Mouse (Mus musculus) neutrophil, adult 65 days (primary cell): ENCODE results near the gene Fitm1. TPM values are rescaled to one million over a fixed set of nuclear protein-coding genes. Genes with fewer than 3 reads are reported as not detected.

Experiments used
- total RNA-seq: library from RNA; stranded (reverse); gene quantifications from 2 replicates; pipeline ENCODE4 v1.2.4, GENCODE M21; 2023

Fitm1 gene
- total RNA-seq, result not detected in 2 replicates

GRCm38 (mm10) chr14:55575302-55575701 lies at the start of gene Fitm1:
Gene Fitm1, plus strand, starts transcription at chr14:55575617.

GRCm38 (mm10) chr14:55540067-55540786 lies 35.2 kb upstream of the Fitm1 start, which contains the start of gene Pck2:
Gene Pck2, plus strand, starts transcription at chr14:55540266.

GRCm38 (mm10) chr14:55559799-55560201 lies 15.6 kb upstream of the Fitm1 start, which contains the start of gene Dcaf11:
Gene Dcaf11, plus strand, starts transcription at chr14:55560006.

GRCm38 (mm10) chr14:55560202-55561073 lies 15.0 kb upstream of the Fitm1 start, which contains the start of gene A730061H03Rik:
Gene A730061H03Rik, minus strand, starts transcription at chr14:55560406.

GRCm38 (mm10) chr14:55577871-55578667 lies 2.7 kb downstream of the Fitm1 start, which contains the start of gene Psme1:
Gene Psme1, plus strand, starts transcription at chr14:55578123.

GRCm38 (mm10) chr14:55584702-55585565 lies 9.5 kb downstream of the Fitm1 start, which contains the start of gene Emc9:
Gene Emc9, minus strand, starts transcription at chr14:55585302.

GRCm38 (mm10) chr14:55590748-55591330 lies 15.4 kb downstream of the Fitm1 start, which contains the start of gene Psme2:
Gene Psme2, minus strand, starts transcription at chr14:55591113.

GRCm38 (mm10) chr14:55591331-55591891 lies 16.0 kb downstream of the Fitm1 start, which contains the start of gene Rnf31:
Gene Rnf31, plus strand, starts transcription at chr14:55591708.

GRCm38 (mm10) chr14:55603271-55603632 lies 27.8 kb downstream of the Fitm1 start, which contains the start of gene Irf9:
Gene Irf9, plus strand, starts transcription at chr14:55603571.

GRCm38 (mm10) chr14:55617822-55618221 lies 42.4 kb downstream of the Fitm1 start, which contains the start of gene Rec8:
Gene Rec8, plus strand, starts transcription at chr14:55618037.

Other genes starting within 250 kb of the Fitm1 start
- 12.9 and 13.7 TPM in 2 replicates for gene Dhrs4, start 96.9 kb upstream of the Fitm1 start, total RNA-seq
- gene Carmil3, start 85.0 kb upstream of the Fitm1 start, total RNA-seq, result not detected in 2 replicates
- not detected in 2 replicates for gene Cpne6, start 65.2 kb upstream of the Fitm1 start, total RNA-seq
- gene Nrl, start 50.6 kb upstream of the Fitm1 start, total RNA-seq, result not detected in 2 replicates
- gene Pck2, start 35.4 kb upstream of the Fitm1 start, total RNA-seq, result 14.4 and 20.4 TPM in 2 replicates
- gene Dcaf11, start 15.6 kb upstream of the Fitm1 start, total RNA-seq, result 44.0 and 53.0 TPM in 2 replicates
- 1.2 and 2.0 TPM in 2 replicates for gene A730061H03Rik, start 15.2 kb upstream of the Fitm1 start, total RNA-seq
- gene Psme1, start 2.5 kb downstream of the Fitm1 start, total RNA-seq, result 122 and 139 TPM in 2 replicates
- gene Emc9, start 9.7 kb downstream of the Fitm1 start, total RNA-seq, result 1.5 and 1.8 TPM in 2 replicates
- 174 and 199 TPM in 2 replicates for gene Psme2, start 15.5 kb downstream of the Fitm1 start, total RNA-seq
- 49.9 and 68.0 TPM in 2 replicates for gene Rnf31, start 16.1 kb downstream of the Fitm1 start, total RNA-seq
- gene Irf9, start 28.0 kb downstream of the Fitm1 start, total RNA-seq, result 49.8 and 55.5 TPM in 2 replicates
- 0.22 TPM in 1 of 2 replicates, not detected in the other for gene Rec8, start 42.4 kb downstream of the Fitm1 start, total RNA-seq
- gene Ipo4, start 60.3 kb downstream of the Fitm1 start, total RNA-seq, result 10.0 and 12.5 TPM in 2 replicates
- gene Gm49378, start 62.3 kb downstream of the Fitm1 start, total RNA-seq, result 1.5 and 2.2 TPM in 2 replicates
- 29.1 and 33.0 TPM in 2 replicates for gene Tm9sf1, start 68.2 kb downstream of the Fitm1 start, total RNA-seq
- 1.3 and 1.7 TPM in 2 replicates for gene Tssk4, start 74.6 kb downstream of the Fitm1 start, total RNA-seq
- gene Mdp1, start 84.9 kb downstream of the Fitm1 start, total RNA-seq, result 9.4 and 11.2 TPM in 2 replicates
- 12.0 and 12.3 TPM in 2 replicates for gene Gmpr2, start 96.3 kb downstream of the Fitm1 start, total RNA-seq
- gene Nedd8, start 96.5 kb downstream of the Fitm1 start, total RNA-seq, result 129 and 152 TPM in 2 replicates
- 47.7 and 63.8 TPM in 2 replicates for gene Tinf2, start 106.2 kb downstream of the Fitm1 start, total RNA-seq
- gene Tgm1, start 138.3 kb downstream of the Fitm1 start, total RNA-seq, result 2.1 and 2.6 TPM in 2 replicates
- gene Rabggta, start 146.6 kb downstream of the Fitm1 start, total RNA-seq, result 23.7 and 38.4 TPM in 2 replicates
- gene Dhrs1, start 170.1 kb downstream of the Fitm1 start, total RNA-seq, result 47.8 and 56.7 TPM in 2 replicates
- 12.1 and 17.3 TPM in 2 replicates for gene Nop9, start 170.1 kb downstream of the Fitm1 start, total RNA-seq
- 0.77 TPM in 1 of 2 replicates, not detected in the other for gene Cideb, start 182.8 kb downstream of the Fitm1 start, total RNA-seq
- gene Ltb4r2, start 185.8 kb downstream of the Fitm1 start, total RNA-seq, result 0.43 and 1.0 TPM in 2 replicates
- 203 and 207 TPM in 2 replicates for gene Ltb4r1, start 190.3 kb downstream of the Fitm1 start, total RNA-seq
- gene Adcy4, start 208.5 kb downstream of the Fitm1 start, total RNA-seq, result 0.63 TPM in 1 of 2 replicates, not detected in the other
- gene Ripk3, start 213.2 kb downstream of the Fitm1 start, total RNA-seq, result 42.5 and 50.7 TPM in 2 replicates
- gene Nfatc4, start 247.5 kb downstream of the Fitm1 start, total RNA-seq, result not detected in 2 replicates